Mouse (Mus musculus): Measurements from ENCODE around the gene Cep170b.

DNA sequence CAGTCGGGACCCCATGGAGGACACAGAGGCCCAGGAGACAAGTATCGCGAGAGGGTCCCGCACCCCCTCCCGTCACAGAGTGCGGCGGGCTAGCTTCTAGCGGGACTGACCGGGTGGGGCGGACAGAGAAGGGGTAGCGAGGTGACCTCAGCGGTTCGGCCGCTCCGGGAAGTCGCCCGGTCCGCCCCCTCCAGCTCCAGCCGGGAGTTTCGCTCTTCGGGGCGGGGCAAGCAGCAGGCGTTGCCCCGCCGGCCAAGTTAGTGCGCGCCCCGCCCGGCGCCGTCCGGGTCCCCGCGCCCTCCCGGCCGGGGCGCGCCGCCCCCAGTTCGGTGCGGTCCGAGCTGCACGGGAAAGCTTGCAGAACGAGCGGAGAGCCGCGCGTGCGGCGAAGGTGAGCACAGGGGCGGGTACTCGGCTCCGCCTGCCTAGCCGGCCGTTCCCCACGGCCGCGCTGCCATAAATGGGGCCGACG, 41.7 kb upstream of the Cep170b start, which contains the start of gene Zbtb42:
- TF ChIP-seq CTCF (IDR thresholded peaks at IDR 0.05; ENCODE audit: control insufficient read depth, insufficient read depth, insufficient replicate concordance, low read depth, low read length) (no peak; the same call in 1 of the 2 replicates), POLR2A (IDR thresholded peaks at IDR 0.05; ENCODE audit: control insufficient read depth, low read depth, low read length) (no peak)

All from testis, adult 2 months (tissue).